Mouse (Mus musculus) 3134 (cell line): Measurements from ENCODE around the gene Dock11.
A peak's percentile ranks its signal among the peaks of the same experiment; 100 is the strongest.

Experiments used
- DNase-seq: peaks from one replicate; pipeline ENCODE4 v3.0.0-alpha.2; 2011; ENCODE audit warnings: low spot score; ENCODE audit not compliant: insufficient read length; ENCODE audit errors: extremely low read depth

Dock11 gene

GRCm38 (mm10) chrX:36088464-36089256, 200.0 kb downstream of the Dock11 start:
- DNase-seq: no peak

GRCm38 (mm10) chrX:36100883-36101282, 212.3 kb downstream of the Dock11 start:
- no peak for DNase-seq

GRCm38 (mm10) chrX:36101318-36101717, 212.7 kb downstream of the Dock11 start:
- no peak for DNase-seq

GRCm38 (mm10) chrX:36108601-36109000, 220.0 kb downstream of the Dock11 start:
- DNase-seq: no peak

- DNase-seq: peak; percentile 71
Measured at GRCm38 (mm10) chrX:36111622-36112421, 223.2 kb downstream of the Dock11 start, which contains the start of gene Il13ra1. TSS of gene Il13ra1 (plus strand) at chrX:36112110.

GRCm38 (mm10) chrX:36112422-36112750, 223.8 kb downstream of the Dock11 start:
- no peak for DNase-seq

GRCm38 (mm10) chrX:36115171-36115570, 226.5 kb downstream of the Dock11 start:
- peak; percentile 32 for DNase-seq
